Mouse (Mus musculus) stomach, postnatal 0 days (tissue): Measurements from ENCODE around the gene Rnd2.

Experiments used
- CTCF ChIP-seq: IDR thresholded peaks from 2 replicates; pipeline ENCODE4 v1.5.1; 2016; ENCODE audit warnings: antibody characterized with exemption, low read depth, mild to moderate bottlenecking, moderate library complexity
- EP300 ChIP-seq: optimal IDR thresholded peaks from 2 replicates; pipeline ENCODE3; 2016; ENCODE audit warnings: antibody characterized with exemption

- peak; percentile 51 for TF ChIP-seq CTCF
- TF ChIP-seq EP300: no peak
Observed at GRCm38 (mm10) chr11:101450394-101450793, 14.4 kb upstream of the Rnd2 start.
